Mouse (Mus musculus): Measurements from ENCODE around the gene Nup50.

Nup50 gene

DNA sequence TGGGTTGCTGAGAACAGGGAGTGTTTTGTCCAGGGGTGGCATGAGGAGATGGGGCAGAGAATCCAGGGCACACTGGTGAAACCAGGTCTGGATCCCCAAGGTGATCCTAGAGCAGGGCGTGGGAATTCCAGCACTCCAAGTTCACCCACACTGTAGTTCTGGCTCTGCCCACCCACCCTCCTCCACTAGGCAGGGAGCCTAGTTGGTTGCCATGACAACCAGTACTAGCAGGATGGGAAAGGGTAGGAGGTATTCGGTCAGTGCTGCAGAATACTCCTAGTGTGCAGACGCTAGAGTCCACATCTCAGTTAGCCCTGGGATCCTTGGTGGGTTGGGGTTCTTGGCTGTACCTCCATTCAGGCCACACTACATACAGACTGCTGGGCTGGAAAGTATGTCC is 34.6 kb downstream of the Nup50 start:
- DNase-seq: no peak

DNA sequence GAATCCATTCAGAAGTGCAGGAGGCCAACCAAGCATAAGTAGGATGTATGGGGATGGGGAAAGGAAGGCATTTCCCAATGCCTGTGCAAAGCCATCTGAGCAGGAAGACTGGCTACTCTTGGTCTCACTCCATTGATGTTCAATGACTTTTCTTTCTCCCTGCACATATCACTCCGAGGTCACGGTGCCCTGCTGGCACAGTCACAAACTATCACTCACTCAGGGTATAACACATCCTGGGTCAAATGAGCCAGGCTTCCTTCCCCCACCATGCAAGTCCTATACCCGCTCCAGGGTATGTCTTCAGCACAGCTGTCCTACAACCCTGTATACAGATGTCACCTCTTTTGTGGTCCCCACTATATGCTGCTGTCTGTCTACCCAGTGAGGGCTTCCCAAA is 35.1 kb downstream of the Nup50 start:
- no peak for DNase-seq

DNA sequence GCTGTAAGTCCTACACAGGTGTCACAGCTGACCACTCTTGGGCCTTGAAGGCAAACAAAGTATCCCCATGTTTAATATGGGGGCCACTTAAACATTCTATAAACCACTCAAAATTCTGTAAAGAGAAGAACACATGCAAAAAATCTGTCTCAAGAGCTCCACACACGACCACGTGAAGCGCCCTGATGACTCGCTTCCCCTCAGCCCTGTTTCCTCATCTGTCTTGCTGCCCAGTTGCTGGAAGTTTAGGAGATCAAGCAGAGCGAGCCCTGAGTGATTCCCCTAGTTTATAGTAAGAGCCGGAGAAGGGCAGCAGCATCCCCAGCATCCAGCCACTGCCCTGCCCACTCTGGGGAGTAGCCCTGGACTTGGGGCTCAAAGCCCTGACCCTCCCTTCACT is 36.7 kb downstream of the Nup50 start:
- DNase-seq: no peak

DNA sequence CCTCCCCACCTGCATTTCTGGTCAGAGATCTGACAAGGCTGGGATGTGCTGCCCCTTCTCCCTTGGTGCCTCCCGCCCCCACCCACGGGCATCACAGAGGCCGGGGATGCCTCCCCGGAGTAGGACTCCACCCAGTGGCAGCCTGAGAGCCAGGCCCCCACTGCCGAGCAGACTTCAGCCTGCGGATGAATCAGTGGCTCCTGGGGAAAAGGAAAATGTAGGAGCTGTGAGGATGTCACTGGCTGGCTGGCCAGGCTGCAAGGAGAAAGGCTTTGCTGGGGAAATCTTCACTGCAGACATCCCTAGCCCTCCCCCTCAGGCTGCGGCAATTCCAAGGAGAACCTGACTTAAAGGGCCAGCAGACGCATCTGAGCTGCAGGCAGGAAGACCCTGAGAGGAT is 37.5 kb downstream of the Nup50 start:
- peak; percentile 47 for DNase-seq

DNA sequence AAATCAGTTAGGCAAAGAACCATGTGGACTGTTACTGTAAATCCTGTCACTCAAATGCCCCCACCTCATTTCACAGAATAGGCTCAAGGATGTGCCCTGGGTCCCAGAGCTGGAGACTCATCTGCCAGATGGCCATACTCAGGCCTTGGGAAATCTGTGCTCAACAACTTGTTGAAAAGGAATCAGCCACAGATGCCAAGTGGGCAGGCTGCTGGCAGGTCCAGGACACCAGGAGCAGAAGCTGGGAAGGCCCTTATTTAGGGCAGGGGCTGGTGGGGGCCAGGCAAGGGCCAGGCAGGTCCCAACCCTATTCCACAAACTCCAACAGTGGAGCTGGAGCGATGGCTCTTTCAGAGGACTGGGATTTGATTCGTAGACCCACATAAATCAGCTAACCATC is 39.3 kb downstream of the Nup50 start:
- no peak for DNase-seq

DNA sequence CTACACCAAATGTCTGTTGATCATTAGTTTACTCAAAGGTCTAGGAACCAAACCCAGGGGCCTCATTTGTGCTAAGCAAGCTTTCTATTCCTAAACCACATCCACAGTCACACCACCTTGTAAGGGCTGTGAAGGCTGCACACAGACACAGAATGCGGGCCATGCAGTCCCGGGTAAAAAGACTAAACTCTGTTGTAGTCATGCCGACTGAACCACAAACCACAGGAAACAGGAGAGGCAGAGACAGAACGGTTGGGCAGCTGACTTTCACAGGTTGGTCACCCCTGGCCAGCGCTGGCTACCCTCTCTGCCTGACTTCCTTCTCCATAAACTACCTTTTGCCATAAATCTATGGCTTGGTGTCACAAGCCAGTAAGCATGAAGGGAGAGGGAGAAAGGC is 41.6 kb downstream of the Nup50 start:
- no peak for DNase-seq

DNA sequence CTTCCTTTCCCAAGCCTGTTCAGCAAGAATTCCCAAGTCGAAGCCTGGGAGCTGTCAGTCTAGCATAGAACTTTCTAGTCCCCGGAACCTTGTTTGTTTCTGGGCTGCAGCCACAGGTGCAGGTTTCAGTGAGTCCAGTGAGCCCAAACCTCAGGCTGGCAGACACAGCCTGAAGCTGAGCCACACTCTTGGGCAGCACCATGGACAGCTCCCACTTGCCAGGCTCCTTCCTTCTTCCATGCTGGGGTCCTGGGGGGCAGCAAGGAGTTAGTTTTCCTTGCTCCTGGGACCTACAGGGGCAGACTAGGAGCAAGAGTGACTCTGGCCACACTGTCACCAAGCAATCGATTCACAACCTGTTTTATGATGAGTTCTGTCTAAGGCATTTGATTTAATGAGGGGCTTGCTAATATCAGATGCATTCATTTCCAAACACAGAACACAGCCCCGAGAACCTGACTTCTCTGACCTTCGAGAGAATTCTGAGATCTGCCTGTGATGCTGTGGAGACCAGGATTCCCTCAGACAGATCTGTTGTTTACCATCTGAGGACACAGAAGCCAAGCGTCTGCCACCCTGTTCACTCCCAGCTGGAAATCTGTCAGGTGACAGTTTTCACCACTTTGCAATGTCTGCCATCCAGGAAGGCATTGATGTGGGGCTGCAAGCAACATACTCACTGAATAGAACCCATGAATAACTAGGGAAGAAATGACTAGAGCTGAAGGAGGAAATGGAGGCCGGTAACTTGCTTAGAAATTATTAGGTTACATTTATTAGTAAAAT is 42.6 kb downstream of the Nup50 start:
- no peak for DNase-seq

DNA sequence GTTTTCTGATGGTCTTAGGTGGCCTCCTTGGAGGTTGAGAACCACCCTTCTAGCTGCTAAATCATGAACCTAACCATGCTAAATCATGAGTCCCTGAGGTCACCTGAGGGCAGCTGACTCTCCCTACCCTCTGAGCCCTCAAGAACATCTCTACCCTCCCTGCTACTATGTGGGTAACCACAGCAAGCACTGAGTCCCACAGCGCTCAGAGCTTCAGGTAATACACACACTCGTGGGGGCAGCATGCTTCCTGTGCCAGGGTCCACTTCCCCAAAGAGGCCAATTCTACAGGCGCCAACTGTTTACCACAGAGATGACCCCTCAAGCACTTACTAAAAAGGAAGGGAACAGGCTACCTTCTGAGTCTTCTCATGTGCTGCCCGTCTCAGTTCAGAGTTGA is 45.3 kb downstream of the Nup50 start:
- DNase-seq: no peak

DNA sequence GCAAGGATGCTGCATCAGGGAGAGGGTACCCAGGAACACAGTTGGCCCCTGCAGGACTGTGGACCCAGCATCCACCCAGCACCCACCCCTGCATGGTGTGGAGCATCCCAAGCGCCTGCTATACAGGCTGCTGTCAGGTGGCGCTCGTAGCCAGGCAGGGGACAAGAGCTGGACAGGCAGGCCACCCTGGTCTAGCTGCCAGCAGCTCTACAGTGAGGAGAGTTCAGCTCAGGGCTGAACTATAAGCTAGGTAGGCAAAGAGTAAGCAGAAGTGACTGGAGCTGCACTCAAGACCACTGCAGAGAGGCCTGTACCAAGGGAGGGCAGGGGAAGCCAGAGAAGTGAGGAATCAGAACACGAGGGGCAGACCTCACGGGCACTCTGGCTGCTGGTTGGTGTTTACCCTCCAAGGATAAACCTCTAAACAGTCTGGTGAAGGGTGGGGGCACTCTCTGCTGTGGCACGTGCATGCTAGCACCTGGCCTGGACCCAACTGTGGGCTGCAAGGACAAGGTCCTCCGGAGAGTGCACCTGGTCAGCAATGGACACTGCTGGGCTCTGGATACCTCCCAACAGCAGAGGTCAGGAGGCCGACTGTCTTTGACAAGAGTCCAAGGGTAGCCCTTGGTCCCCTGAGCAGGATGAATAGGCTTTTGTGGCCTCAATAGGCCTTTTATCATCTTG is 49.8 kb downstream of the Nup50 start:
- DNase-seq: peak; percentile 50

DNA sequence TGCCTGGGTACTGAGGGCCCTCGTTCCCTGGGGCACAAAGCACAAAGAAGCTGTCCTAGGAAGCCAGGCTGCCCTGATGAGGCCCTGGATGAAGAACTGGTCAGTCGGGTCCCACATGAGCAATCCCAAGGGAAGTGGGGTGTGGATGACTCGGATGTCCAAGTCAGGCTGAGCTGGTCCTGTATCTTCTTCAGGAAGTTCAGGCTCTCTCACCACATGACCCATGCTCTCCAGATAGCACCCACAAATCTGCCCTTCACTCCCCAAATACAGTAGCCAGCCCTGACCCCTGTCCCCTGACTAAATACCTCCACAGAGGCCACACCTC is 50.3 kb downstream of the Nup50 start:
- no peak for DNase-seq

DNA sequence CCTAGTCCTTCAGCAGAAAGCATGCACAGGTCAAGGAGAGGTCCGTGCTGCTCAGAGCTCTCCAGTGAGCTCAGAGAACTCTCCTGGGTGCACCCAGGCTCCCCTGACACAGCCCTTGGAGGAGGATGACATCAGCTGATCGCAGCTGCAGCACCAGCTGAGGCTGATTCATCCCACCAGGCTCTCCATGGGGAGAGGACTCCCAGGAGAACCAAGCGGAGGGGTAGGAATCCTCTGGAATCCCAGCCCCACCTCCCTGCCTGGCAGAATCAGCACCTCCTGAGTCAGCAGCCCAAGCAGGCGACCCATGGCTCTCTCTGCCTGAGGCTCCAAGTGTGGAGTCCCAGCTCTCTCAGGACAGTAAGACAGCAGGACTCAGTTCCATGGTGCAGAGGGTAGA is 52.5 kb downstream of the Nup50 start:
- DNase-seq: no peak

DNA sequence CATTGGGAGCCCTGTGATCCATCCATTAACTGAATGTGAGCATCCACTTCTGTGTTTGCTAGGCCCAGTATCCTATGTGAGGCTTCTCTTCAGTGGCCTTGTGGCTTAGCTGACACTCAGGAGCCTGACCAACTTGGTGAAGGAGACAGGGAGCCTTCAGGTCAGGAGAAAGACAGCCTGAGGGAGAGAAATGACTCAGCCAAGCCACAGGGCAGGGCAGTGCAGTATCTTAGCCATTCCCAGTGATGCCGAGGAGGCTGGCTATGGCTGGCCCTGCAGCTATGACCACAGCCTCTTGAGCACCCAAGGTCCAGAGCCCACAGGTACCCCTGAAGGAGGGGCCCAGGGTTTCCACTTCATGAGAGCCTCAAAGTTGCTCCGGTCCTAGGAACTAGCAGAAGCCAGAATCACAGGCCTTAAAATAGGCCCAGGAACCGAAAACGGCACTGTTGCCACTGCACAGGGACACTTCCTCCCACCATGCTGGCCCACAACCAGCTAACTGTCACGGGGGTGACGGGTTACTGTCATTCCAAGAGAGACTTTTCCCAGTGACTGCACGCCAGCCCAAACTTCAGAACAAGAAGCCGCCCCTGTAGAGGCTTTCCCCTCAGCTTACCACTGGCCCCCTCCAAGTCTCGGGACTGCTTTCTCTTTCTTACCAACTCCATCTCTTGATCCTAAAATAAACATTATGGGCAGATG is 58.5 kb downstream of the Nup50 start:
- no peak for DNase-seq

DNA sequence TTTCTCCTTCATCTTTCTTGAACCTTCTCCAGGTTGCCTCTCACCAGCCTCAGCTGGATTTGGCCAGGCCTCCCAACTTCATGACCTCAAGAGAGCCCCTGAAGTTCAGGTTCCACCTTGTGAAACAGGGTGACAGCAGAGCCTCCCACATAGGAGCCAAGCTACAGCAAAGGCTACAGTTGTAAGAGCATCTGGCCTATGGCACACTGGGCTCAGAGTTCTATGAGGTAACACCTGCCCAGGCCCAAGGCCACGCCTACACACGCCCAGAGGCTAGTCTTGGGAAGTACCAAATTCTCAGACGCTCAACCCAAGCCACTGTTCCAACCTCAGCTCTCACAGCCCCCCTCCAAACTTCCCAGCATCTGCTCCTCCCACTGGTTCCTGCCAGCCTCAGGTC is 59.7 kb downstream of the Nup50 start:
- no peak for DNase-seq

DNA sequence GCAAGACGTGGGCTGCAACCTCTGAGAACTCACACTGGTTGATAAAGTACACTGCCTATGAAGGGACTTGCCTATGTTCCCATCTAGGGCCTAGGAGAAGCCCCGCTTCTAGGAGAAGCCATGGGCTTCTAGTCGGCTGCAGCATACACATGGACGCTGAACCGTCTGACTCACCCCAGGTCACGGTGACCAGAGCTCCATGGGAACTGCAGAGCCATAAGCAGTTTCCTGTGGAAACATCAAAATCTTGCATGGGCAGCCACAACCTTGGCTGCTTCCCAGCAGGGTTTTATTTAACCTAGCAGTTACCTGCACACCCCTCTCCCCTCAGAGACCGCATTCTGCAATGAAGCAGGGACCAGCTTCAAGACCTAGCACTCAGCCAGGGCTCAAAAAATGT is 60.5 kb downstream of the Nup50 start:
- DNase-seq: no peak

DNA sequence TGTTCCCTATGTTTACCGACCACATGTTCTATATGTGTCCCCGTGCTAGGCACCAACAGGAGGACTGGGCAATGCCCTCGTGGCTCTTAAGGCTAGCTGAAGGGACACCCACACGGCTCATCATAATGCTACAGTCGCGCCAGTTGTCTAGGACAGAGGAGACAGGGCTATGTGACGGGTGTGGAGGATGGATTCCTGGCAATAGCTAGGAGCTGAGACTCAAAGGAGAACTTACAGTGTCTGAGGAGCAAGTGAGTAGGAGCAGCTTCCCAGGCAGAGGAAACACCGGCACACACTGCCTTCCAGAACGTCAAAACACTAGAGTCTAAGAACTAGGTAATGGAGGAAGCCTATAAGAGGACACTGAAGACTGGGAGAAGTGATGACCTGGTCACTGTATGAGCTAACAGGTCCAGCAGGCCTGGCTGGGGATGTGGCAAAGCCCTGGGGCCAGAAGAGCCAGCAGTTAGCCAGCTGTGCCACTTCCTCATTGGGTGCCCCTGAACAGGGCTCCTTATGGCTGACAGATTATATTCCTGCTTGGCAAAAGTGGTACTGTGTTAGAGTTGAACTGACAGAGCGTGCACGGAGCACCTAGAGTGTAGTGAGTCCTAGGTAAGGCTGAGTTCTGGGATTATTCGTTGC is 62.4 kb downstream of the Nup50 start:
- DNase-seq: no peak

DNA sequence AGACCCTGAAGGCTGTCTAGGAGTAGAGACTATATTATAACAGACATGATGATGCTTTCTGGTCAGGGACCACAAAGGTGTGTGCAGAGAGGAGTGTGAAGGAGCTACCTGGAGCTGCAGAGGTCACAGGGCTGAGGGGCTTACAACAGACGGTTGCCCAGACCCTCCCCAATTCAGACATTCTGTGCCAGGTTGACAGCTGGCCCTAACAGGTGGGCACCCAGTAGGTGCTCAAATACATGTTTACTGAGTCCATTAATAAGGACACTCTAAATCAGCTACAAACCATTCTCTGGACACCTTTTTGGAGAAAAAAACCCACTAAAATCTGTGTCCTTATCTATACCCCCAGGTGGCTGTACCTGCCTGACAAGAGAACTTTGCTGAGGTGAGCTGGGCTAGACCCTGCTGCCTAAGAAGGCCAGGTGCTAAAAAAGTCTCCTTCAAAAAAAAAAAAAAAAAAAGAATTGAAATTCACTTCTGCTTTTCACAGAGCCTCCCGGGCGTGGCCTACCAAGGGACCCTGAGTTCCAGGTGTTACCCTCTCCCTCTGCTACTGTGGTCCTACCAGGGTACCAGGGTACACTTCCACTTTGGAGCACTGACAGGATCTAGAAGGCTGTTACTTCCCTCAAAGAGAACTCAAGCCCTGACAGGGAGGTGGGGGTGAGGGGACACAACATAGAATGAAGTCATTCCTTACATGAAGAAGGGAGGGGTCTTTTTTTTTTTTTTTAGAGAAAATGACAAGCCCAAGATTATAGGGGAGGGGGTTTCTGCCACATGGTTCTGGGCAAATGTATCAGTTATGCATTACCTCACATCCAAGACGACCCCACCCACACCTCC is 63.2 kb downstream of the Nup50 start:
- DNase-seq: no peak

DNA sequence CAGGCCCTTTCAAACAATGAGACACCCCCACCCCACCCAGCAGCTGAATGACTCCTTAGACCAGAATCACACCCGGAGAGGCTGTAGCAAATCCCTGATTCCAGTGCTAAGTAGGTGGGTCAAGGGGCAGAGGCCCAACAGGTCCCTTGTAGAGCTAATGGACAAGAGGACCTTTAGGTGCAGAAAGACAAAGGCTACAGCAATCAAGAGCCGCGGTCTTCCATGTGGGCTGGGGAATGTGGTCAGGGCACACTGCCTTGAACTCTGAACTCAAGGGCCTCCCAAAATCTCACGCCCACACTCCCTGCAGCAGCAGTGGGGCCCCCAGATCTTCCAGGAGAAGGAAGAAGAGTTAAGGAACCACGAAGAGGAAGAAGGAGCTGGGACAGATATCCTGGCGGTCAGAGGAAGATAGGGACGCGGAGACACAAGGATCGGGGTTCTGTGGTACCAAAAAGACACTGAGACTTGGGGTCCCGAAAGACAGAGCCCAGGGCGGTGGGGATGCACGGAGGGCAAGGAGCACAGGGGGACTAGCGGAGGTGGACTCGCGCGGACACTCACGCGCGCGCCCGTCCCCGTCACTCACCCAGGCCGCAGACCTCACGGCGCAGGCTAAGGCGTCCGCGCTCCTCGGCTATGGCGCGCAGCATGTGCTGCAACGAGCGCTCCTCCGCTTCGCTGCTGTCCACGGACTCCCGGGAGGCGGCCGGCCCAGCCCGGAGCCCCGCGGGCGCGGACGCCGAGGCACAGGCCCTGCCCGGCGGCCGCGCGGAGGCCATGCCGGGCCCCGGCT is 64.0 kb downstream of the Nup50 start:
- no peak for DNase-seq

DNA sequence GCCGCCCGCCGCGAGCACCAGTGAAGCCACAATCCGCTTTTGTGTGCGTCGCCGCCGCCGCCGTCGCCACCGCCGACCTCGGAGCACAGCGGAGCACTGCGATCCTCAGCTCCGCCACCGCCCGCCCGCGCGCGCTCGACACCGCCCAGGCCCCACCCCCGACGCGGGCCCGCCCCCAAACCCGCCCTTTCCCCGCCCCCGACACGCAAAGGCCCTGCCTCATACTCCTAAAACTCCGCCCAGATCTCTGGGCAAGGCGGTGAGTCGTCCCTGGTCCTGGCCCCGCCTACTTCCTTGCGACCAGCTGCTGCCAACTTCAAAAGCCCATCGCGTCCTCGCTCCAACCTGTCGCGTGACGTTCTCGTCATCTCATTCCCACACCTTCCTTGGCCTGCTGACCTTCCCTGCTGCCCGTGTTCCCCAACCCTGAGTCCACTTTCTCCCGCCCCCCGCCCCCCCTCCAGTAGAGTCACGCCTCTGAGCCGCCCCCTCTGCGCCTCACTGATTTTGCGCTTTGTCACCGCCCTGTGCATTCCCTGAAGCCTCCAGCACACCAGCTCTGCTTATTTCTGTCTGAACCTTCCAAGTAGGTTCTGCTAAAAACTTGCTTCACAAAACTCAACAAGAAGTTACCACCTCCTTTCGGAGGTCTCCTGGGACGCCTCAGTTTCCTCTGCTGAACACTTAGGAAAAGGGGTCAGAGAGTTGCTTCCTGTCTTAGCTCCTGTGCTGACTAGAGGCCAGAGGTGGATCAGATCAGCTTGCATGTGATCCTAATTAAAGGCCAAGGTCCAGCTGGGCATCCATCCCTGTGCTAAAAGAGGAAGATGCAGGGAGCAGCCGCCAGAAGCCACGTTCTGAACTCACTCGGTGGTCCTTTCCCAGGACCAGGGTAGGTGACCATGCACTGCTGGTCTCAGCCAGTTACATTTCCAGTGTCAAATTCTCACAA is 64.9 kb downstream of the Nup50 start, which contains the start of gene 5031439G07Rik:
5031439G07Rik (minus strand) TSS at position 678 of the 952 bp plus-strand sequence.
- DNase-seq: peak; percentile 82

DNA sequence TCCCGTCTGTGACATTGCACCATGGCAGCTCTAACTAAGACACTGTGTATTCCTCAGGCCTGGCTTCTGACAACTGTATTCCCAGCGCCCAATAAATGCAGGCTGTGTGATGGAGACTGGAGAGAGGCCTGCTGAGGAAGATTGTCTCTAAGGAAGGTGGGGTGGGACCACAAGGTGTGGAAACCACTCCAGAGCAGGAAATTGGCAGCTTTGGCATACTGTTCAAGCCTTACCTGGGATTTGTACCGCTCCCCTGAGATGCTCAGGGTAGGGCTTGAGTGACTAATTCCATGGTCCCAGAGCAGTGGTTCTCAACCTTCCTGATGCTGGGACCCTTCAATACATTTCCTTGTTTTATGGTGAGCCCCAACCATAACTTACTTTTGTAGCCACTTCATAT is 65.9 kb downstream of the Nup50 start:
- DNase-seq: no peak

DNA sequence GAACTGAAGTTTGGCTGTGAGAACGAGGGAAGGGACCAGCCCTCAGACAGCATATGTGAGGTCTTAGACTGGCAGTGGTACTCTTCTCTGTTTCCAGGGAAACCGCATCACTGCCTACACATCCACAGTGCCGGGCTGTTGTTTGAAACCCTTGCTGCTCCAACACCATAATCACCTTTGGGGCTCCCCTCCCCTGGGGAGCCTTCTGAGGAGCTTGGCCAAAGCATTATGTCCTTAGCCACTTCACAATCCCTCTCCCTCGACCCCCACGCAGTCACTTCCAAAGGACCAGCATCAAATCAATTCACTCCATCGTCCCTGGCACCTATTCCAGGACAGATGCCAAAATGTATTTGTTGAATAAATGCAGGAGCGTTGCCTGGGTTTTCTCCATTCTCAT is 66.6 kb downstream of the Nup50 start:
- DNase-seq: no peak
